Mouse (Mus musculus) limb, embryonic 13.5 days (tissue): ENCODE measurements around the gene Olfr411. TPM values are rescaled to one million over a fixed set of nuclear protein-coding genes. Genes with fewer than 3 reads are reported as not detected.

Experiments
- ATAC-seq: fragments of 200-750 bp; cut with Nextera tagmentation; 2 replicates; pipeline ENCODE4 v1.8.0; 2017; ENCODE audit warnings: low read depth, moderate number of reproducible peaks, moderate TSS enrichment; ENCODE audit not compliant: low FRiP score
- H3K27ac ChIP-seq: fragments of 300-500 bp; sonication (generic); 2 replicates; pipeline ENCODE4 v1.5.1; 2015; ENCODE audit warnings: inconsistent platforms, mild to moderate bottlenecking, moderate library complexity
- H3K27me3 ChIP-seq: fragments of 300-500 bp; sonication (generic); 2 replicates; pipeline ENCODE4 v1.6.1; 2015; ENCODE audit warnings: mild to moderate bottlenecking, inconsistent platforms
- H3K36me3 ChIP-seq: fragments of 300-500 bp; sonication (generic); 2 replicates; pipeline ENCODE4 v1.6.1; 2015; ENCODE audit warnings: inconsistent platforms, mild to moderate bottlenecking, moderate library complexity
- H3K4me1 ChIP-seq: fragments of 300-500 bp; sonication (generic); 2 replicates; pipeline ENCODE4 v1.6.1; 2015; ENCODE audit warnings: inconsistent platforms
- H3K4me2 ChIP-seq: fragments of 300-500 bp; sonication (generic); replicated peaks from 2 replicates; pipeline ENCODE4 v1.6.1; 2015; ENCODE audit warnings: inconsistent platforms, mild to moderate bottlenecking, moderate library complexity
- H3K4me3 ChIP-seq: fragments of 300-500 bp; sonication (generic); 2 replicates; pipeline ENCODE4 v1.5.1; 2015; ENCODE audit warnings: moderate library complexity, mild to moderate bottlenecking, inconsistent platforms
- H3K9ac ChIP-seq: fragments of 300-500 bp; sonication (generic); 2 replicates; pipeline ENCODE4 v1.6.1; 2015; ENCODE audit warnings: mild to moderate bottlenecking, inconsistent platforms
- H3K9me3 ChIP-seq: fragments of 300-500 bp; sonication (generic); 2 replicates; pipeline ENCODE4 v1.6.1; 2016; ENCODE audit warnings: inconsistent platforms
- WGBS: fragments of 180-500 bp; shearing (Covaris S2); methylation state at CpG from one replicate; pipeline ENCODE4 v1.1.7; 2015; 5-methylcytosine and 5-hydroxymethylcytosine counted together
- polyA plus RNA-seq: library from polyadenylated mRNA; unstranded; fragments of >200 nt; fragmentation: Nextera tagmentation; extraction: Ambion mirVana; gene quantifications from 2 replicates; pipeline ENCODE4 v1.2.1, GENCODE M21; 2015

Gene Olfr411
- polyA plus RNA-seq = not detected in 2 replicates

DNA sequence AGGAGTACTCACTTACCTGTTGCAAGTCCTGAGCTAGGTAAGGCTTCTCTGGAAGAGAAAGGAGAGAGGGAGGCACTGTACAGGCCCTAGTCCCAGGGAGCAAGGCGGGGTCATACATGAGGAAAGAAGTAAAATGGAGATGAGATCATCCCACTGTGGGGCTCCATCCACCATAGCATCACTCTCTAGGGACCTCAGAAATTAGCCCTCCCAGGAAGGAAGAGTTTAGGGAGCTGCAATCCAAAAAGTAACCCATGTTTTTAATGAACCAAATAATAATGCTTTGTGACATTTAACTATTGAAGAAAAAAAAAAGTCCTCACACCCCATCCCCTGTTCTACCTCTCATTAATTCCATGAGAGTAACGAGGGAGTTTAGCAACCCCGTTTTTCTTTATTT lies at the start of gene Olfr411:
Olfr411 (minus strand) TSS at position 101 of the 400 bp plus-strand sequence.
- no peaks in the 10 kb centered on the region for H3K9me3 ChIP-seq
- no peaks in the 10 kb centered on the region for H3K4me1 ChIP-seq
- H3K4me3 ChIP-seq = no peak within 1 kb of the TSS
- WGBS = 83% methylated on average over 3 of the region's 3 CpGs
- H3K9ac ChIP-seq = no peak within 1 kb of the TSS
- no peaks in the 10 kb centered on the region for H3K36me3 ChIP-seq
- H3K27me3 ChIP-seq = no peaks in the 10 kb centered on the region
- H3K4me2 ChIP-seq = no peak within 1 kb of the TSS
- no peak for ATAC-seq
- no peak within 1 kb of the TSS for H3K27ac ChIP-seq

- Histone ChIP-seq H3K27me3 (0 out of 2 replicates have a peak, but pooled peaks cover 3% of the 10 kb centered on the region), H3K4me1 (no peaks in the 10 kb centered on the region), H3K36me3 (no peaks in the 10 kb centered on the region), H3K27ac (no peak overlapping the region), H3K4me3 (no peak overlapping the region), H3K9ac (no peak overlapping the region), H3K9me3 (no peaks in the 10 kb centered on the region), H3K4me2 (no peak overlapping the region)
- no peak for ATAC-seq
- WGBS = 41% methylated on average over 2 of the region's 2 CpGs
Observed at GRCm38 (mm10) chr11:74402126-74402525, 49.7 kb upstream of the Olfr411 start.

DNA sequence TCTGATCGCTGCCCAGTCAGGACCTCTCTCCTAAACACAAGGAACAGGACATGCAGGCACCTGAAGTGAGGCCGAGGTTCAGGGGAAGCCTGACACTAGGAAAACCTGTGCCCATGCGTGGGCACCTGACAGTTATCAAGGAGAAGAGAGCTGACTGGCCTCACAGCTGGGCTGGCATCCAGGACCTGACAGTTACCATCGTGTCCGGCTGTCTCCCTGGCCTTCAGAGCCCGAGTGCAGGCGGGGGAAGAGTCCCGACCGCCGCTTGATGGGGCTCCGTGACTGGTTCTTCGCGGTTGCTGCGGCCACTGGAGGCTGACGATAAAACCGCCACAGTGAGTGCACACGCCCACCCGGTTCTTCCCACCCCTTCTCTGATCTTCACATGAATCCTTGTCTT lies 43.1 kb upstream of the Olfr411 start:
- H3K4me3 ChIP-seq = no peak overlapping the region
- WGBS = 83% methylated on average over 18 of the region's 18 CpGs
- no peak overlapping the region for H3K9ac ChIP-seq
- no peaks in the 10 kb centered on the region for H3K4me1 ChIP-seq
- no peaks in the 10 kb centered on the region for H3K27me3 ChIP-seq
- no peak overlapping the region for H3K4me2 ChIP-seq
- H3K36me3 ChIP-seq = no peaks in the 10 kb centered on the region
- H3K9me3 ChIP-seq = no peaks in the 10 kb centered on the region
- H3K27ac ChIP-seq = no peak overlapping the region
- no peak for ATAC-seq

DNA sequence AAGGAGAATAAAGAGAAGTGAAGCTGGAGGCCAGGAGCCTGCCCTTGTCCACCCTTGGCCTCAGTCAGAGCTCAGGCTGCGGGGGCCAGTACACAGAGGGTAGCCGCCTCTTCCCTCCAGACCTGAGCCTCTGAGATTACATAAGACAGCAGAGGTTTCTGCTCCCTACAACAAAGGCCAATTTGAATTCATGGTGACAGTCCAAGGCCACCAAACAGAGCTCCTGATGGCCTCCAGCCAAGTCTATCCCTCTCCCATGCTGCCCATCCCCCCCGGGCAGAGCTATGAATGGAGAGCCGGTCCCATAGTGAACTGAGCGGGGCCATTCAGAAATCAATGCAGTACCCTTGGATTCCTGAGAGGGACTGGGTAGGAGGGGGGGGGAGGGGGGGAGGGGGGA lies 41.0 kb upstream of the Olfr411 start:
- Histone ChIP-seq H3K4me2 (no peak overlapping the region), H3K36me3 (no peaks in the 10 kb centered on the region), H3K27ac (no peak overlapping the region), H3K9me3 (no peaks in the 10 kb centered on the region), H3K4me1 (no peaks in the 10 kb centered on the region), H3K4me3 (no peak overlapping the region), H3K27me3 (no peaks in the 10 kb centered on the region), H3K9ac (no peak overlapping the region)
- WGBS = 84% methylated on average over 5 of the region's 5 CpGs
- no peak for ATAC-seq

- H3K36me3 ChIP-seq = no peaks in the 10 kb centered on the region
- H3K9ac ChIP-seq = no peak overlapping the region
- H3K27ac ChIP-seq = no peak overlapping the region
- H3K9me3 ChIP-seq = no peaks in the 10 kb centered on the region
- WGBS = 74% methylated on average over 6 of the region's 6 CpGs
- no peak overlapping the region for H3K4me2 ChIP-seq
- H3K4me1 ChIP-seq = no peaks in the 10 kb centered on the region
- ATAC-seq = no peak
- H3K4me3 ChIP-seq = no peak overlapping the region
- H3K27me3 ChIP-seq = no peaks in the 10 kb centered on the region
Observed at GRCm38 (mm10) chr11:74392903-74393302, 40.5 kb upstream of the Olfr411 start.

DNA sequence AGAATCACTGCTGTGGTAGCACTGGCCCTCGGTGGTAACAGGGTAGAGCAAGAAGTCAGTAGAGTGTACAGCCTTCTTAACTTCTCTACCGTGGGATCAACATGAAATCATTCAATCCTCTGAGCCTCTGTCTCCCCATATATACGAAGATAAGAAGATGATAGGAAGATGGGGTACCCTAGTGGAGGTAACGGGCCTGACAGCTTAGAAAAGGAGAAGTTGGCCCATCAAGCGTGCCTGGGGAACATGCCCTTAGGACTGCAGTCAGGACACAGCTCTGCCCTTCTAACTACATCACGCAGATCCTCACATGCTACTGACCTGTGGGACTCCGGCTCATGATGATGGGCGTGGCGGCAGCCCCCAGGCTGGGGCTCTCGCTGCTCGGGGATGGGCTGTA lies 39.4 kb upstream of the Olfr411 start:
- H3K27me3 ChIP-seq = no peaks in the 10 kb centered on the region
- H3K4me1 ChIP-seq = no peaks in the 10 kb centered on the region
- H3K36me3 ChIP-seq = no peaks in the 10 kb centered on the region
- H3K9me3 ChIP-seq = no peaks in the 10 kb centered on the region
- WGBS = 84% methylated on average over 11 of the region's 11 CpGs
- no peak overlapping the region for H3K4me2 ChIP-seq
- ATAC-seq = no peak
- H3K4me3 ChIP-seq = no peak overlapping the region
- no peak overlapping the region for H3K9ac ChIP-seq
- H3K27ac ChIP-seq = no peak overlapping the region

DNA sequence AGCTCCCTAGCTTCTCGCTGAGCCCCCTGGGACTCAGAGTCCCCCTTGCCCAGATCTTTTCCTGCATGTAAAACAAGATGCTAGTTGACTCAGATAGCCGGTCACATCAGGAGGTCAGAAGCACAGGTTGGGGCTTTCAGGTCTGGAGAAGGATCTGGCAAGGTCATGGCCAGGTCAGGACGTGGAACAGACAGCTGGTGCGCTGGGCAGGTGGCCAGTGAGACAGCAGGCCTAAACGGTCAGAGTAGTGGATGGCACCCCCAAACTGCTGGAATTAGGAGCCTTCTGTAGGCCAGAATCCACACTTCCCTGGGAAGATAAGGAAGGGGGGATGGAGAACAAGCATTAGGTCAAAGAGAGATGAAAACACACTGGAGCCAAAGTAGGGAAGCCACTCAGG lies 34.8 kb upstream of the Olfr411 start:
- ATAC-seq = no peak
- no peak overlapping the region for H3K4me3 ChIP-seq
- H3K27ac ChIP-seq = no peak overlapping the region
- no peak overlapping the region for H3K4me2 ChIP-seq
- WGBS = 76% methylated on average over 5 of the region's 5 CpGs
- H3K4me1 ChIP-seq = peaks cover 13% of the 10 kb centered on the region; the same call in 1 of the 2 replicates
- no peaks in the 10 kb centered on the region; the same call in 1 of the 2 replicates for H3K27me3 ChIP-seq
- H3K9me3 ChIP-seq = no peaks in the 10 kb centered on the region
- H3K9ac ChIP-seq = no peak overlapping the region
- H3K36me3 ChIP-seq = no peaks in the 10 kb centered on the region

DNA sequence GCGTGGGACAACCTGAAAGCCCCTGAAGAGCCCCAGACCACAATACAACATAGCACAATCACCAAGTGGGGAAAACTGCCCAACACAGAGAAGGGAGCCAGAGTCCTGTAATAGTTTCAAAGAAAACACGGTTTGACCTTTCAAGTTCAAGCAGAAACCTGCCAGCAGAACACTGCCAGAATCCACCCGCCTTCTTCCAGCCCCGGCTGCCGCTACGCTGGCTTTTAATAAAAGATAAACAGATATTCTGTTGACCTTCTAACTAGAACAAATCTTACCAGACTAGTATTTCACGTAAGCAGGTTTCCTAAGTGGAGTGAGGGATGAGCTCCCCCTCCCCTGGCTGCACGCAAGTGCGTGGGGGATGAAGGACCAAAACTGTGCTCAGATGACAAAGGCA lies 33.2 kb upstream of the Olfr411 start:
- 76% methylated on average over 9 of the region's 9 CpGs for WGBS
- no peak overlapping the region for H3K27ac ChIP-seq

DNA sequence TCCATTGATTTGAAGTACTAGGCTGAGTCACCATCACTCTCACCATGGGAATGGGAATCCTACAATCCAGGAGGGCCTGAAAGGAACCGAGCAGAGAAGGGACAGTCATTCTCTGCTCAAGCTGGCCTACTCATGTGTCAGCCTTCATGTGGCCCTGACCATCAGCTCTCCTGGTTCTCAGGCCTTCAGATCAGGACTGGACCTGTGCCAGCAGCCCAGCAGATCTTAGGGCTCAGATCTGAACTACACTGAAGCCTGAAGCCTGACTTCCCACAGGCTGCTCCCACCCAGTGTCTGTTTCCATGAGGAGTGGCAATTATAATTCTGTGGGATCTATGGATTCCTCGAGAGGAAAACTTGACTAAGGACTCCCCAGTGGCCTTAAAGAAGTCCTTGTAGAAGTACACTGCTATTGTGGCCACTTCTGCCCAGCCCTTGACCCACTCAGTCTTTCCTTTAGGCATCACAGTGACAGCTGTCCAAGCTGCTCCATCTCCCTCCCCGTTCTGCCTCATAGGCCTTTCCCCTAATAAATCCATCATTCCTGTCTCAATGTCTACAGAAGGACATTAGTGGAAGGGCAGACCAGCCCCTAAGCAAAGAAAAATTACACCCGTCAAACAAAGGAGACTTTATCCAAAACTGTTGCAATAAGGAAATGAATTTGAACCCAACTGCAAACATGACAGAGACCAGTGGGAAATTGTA lies 26.9 kb upstream of the Olfr411 start:
- 66% methylated on average over 4 of the region's 4 CpGs for WGBS
- H3K27me3 ChIP-seq = no peaks in the 10 kb centered on the region; the same call in 1 of the 2 replicates
- no peaks in the 10 kb centered on the region for H3K36me3 ChIP-seq
- H3K4me3 ChIP-seq = no peak overlapping the region
- H3K9ac ChIP-seq = no peak overlapping the region
- H3K9me3 ChIP-seq = no peaks in the 10 kb centered on the region
- no peak overlapping the region for H3K4me2 ChIP-seq
- ATAC-seq = no peak
- H3K27ac ChIP-seq = no peak overlapping the region
- H3K4me1 ChIP-seq = peaks cover 4% of the 10 kb centered on the region; the same call in 1 of the 2 replicates

More for the DNA sequence above, 33.2 kb upstream of the Olfr411 start:
- no peak overlapping the region for H3K9ac ChIP-seq
- H3K9me3 ChIP-seq = no peaks in the 10 kb centered on the region
- peaks cover 13% of the 10 kb centered on the region; the same call in 1 of the 2 replicates for H3K4me1 ChIP-seq
- no peaks in the 10 kb centered on the region for H3K36me3 ChIP-seq
- no peak overlapping the region for H3K4me2 ChIP-seq
- no peak overlapping the region for H3K4me3 ChIP-seq
- no peak for ATAC-seq
- no peaks in the 10 kb centered on the region; the same call in 1 of the 2 replicates for H3K27me3 ChIP-seq

GRCm38 (mm10) chr11:74376847-74377246 lies 24.4 kb upstream of the Olfr411 start:
- Histone ChIP-seq H3K4me2 (no peak overlapping the region), H3K36me3 (no peaks in the 10 kb centered on the region), H3K9me3 (no peaks in the 10 kb centered on the region), H3K27me3 (no peaks in the 10 kb centered on the region), H3K27ac (no peak overlapping the region), H3K9ac (no peak overlapping the region), H3K4me1 (0 out of 2 replicates have a peak, but pooled peaks cover 3% of the 10 kb centered on the region), H3K4me3 (no peak overlapping the region)
- WGBS = 68% methylated on average over 3 of the region's 3 CpGs
- ATAC-seq = no peak

DNA sequence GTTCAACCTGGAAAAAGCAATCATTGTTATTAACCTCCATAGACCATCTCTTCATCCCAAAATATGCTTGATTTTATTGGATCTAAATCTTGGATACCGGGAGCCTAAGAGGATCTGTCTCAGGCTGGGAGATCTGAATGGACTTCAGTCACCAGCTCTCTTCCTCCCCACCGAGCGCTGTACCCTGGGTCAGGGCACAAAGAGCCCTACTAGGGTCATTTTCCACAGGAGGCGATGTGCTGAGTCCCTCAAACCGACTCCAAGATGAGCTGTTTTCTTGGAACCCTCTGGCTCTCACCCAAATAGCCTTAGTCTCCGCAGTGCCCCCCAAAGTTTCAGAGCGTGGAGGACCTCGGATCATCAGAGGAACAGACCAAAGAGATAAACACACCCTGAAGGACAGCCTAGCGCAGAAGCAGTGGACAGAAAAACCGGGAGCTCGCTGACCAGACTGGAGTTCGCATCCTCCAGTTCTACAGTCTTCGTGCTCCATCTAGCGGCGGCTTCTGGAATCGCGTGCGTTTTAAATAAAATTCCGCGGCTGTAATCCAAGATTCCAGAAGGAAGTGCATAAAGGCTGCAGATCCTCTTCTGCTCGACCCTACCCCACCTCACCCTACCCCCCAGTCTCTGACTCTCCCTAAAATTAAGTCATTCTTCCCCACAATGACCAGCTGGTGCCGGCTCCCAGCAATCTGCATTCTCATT lies 19.1 kb upstream of the Olfr411 start:
- H3K9ac ChIP-seq = no peak overlapping the region
- no peak overlapping the region for H3K4me3 ChIP-seq
- H3K9me3 ChIP-seq = no peaks in the 10 kb centered on the region
- 14% methylated on average over 22 of the region's 22 CpGs for WGBS
- ATAC-seq = no peak
- H3K36me3 ChIP-seq = no peaks in the 10 kb centered on the region
- no peak overlapping the region for H3K27ac ChIP-seq
- 0 out of 2 replicates have a peak overlapping the region, but pooled peaks have one; percentile 14 for H3K4me2 ChIP-seq
- no peaks in the 10 kb centered on the region for H3K4me1 ChIP-seq
- peaks cover 9% of the 10 kb centered on the region; the same call in 1 of the 2 replicates for H3K27me3 ChIP-seq

GRCm38 (mm10) chr11:74361769-74362168 lies 9.3 kb upstream of the Olfr411 start, which contains the start of gene Olfr412:
Olfr412 (plus strand) TSS chr11:74362069.
- ATAC-seq = no peak
- 73% methylated on average over 1 of the region's 1 CpGs for WGBS
- no peaks in the 10 kb centered on the region for H3K4me1 ChIP-seq
- no peak within 1 kb of the TSS for H3K27ac ChIP-seq
- no peak within 1 kb of the TSS for H3K9ac ChIP-seq
- H3K27me3 ChIP-seq = no peaks in the 10 kb centered on the region
- H3K36me3 ChIP-seq = no peaks in the 10 kb centered on the region
- H3K4me3 ChIP-seq = no peak within 1 kb of the TSS
- H3K4me2 ChIP-seq = no peak within 1 kb of the TSS
- no peaks in the 10 kb centered on the region for H3K9me3 ChIP-seq
